Mouse (Mus musculus) G1E (cell line): ENCODE results near the gene Akr1c13.

Experiments used
- CTCF ChIP-seq: IDR thresholded peaks from 2 replicates; pipeline ENCODE4 v1.5.1; 2012; ENCODE audit warnings: low read depth, low read length, inconsistent platforms, mixed read lengths
- GATA1 ChIP-seq: IDR thresholded peaks from 2 replicates; pipeline ENCODE4 v1.6.1; 2012; ENCODE audit warnings: borderline replicate concordance, low read length, inconsistent platforms, mixed read lengths
- POLR2AphosphoS5 ChIP-seq: IDR thresholded peaks from 2 replicates; pipeline ENCODE4 v1.6.1; 2012; ENCODE audit warnings: low read depth, low read length, inconsistent platforms; ENCODE audit not compliant: insufficient replicate concordance

GRCm38 (mm10) chr13:4192511-4192910 lies 1.6 kb downstream of the Akr1c13 start:
- no peak for TF ChIP-seq CTCF
- TF ChIP-seq GATA1: no peak
- no peak for TF ChIP-seq POLR2AphosphoS5
